11 mouse cellular contexts compared by ENCODE assay signal in genomic region chr8:11327298-11327697, GRCm38 (mm10). TPM values are rescaled to one million over a fixed set of nuclear protein-coding genes. Genes with fewer than 3 reads are reported as not detected.
DNase-seq lines count a peak whose midpoint lies in the region; ATAC-seq and TF ChIP-seq lines count a peak whose summit lies in the region.
"Had no signal": no experiment of that assay in that cellular context is flagged by ENCODE, and none has a peak within 500 bp of the region (broad histone marks: within the 10 kb centered on the region; RNA-seq: fewer than 3 reads in every experiment).

No protein-coding gene starts in this region.

- 12% methylated on average over 4 of the region's 4 CpGs for WGBS in heart, embryonic 12.5 days
- WGBS in heart, postnatal 0 days = 3% methylated on average over 4 of the region's 4 CpGs
- WGBS in stomach, postnatal 0 days = 30% methylated on average over 4 of the region's 4 CpGs

- no peaks in the 10 kb centered on the region for H3K36me3 ChIP-seq in heart, embryonic 12.5 days
- no peaks in the 10 kb centered on the region for H3K36me3 ChIP-seq in heart, postnatal 0 days (replicated peaks; ENCODE audit: control insufficient read depth, insufficient read depth, low read length)
- H3K36me3 ChIP-seq in stomach, postnatal 0 days (ENCODE audit: control insufficient read depth, insufficient read depth, low read length) = no peaks in the 10 kb centered on the region
- H3K36me3 ChIP-seq: forebrain, embryonic 12.5 days had no signal

- no peak overlapping the region for H3K9ac ChIP-seq in heart, embryonic 12.5 days
- H3K9ac ChIP-seq in heart, postnatal 0 days (replicated peaks; ENCODE audit: low read depth, low read length) = no peak overlapping the region
- H3K9ac ChIP-seq in stomach, postnatal 0 days (ENCODE audit: low read length) = no peak overlapping the region
- H3K9ac ChIP-seq: forebrain, embryonic 12.5 days had no signal

- no peak for TF ChIP-seq EP300 in heart, postnatal 0 days (IDR thresholded peaks at IDR 0.05; ENCODE audit: low read depth)
- TF ChIP-seq EP300 in stomach, postnatal 0 days (optimal IDR thresholded peaks at IDR 0.05) = peak; percentile 22

- ATAC-seq in heart, embryonic 12.5 days (ENCODE audit: insufficient number of reproducible peaks, low FRiP score) = no peak
- peak; percentile 42; the same call in 1 of the 2 replicates for ATAC-seq in heart, postnatal 0 days (ENCODE audit: insufficient read depth, low read depth)
- peak; percentile 82 for ATAC-seq in stomach, postnatal 0 days (ENCODE audit: low FRiP score, low TSS enrichment)
- no peak for ATAC-seq in monocyte, adult 5-6 weeks (replicated peaks; ENCODE audit: insufficient number of reproducible peaks, low FRiP score, low TSS enrichment, poor library complexity, severe bottlenecking)

- no peaks in the 10 kb centered on the region for H3K27me3 ChIP-seq in heart, embryonic 12.5 days (replicated peaks)
- no peaks in the 10 kb centered on the region for H3K27me3 ChIP-seq in heart, postnatal 0 days (ENCODE audit: control insufficient read depth, insufficient read depth, low read length)
- H3K27me3 ChIP-seq in stomach, postnatal 0 days (ENCODE audit: control insufficient read depth, insufficient read depth, low read length) = no peaks in the 10 kb centered on the region
- H3K27me3 ChIP-seq: forebrain, embryonic 12.5 days had no signal

- no peak overlapping the region for H3K4me2 ChIP-seq in heart, embryonic 12.5 days
- H3K4me2 ChIP-seq in heart, postnatal 0 days (ENCODE audit: low read depth, low read length) = no peak overlapping the region
- H3K4me2 ChIP-seq in stomach, postnatal 0 days (replicated peaks; ENCODE audit: low read depth) = no peak overlapping the region
- H3K4me2 ChIP-seq: forebrain, embryonic 12.5 days had no signal

- no peak overlapping the region for H3K4me3 ChIP-seq in heart, embryonic 12.5 days
- H3K4me3 ChIP-seq in heart, postnatal 0 days (ENCODE audit: low read depth, low read length) = no peak overlapping the region
- no peak overlapping the region for H3K4me3 ChIP-seq in stomach, postnatal 0 days (ENCODE audit: low read depth, low read length)
- H3K4me3 ChIP-seq: forebrain, embryonic 12.5 days; megakaryocyte, embryonic 14.5 days had no signal

- H3K9me3 ChIP-seq in heart, embryonic 12.5 days (replicated peaks) = no peaks in the 10 kb centered on the region
- H3K9me3 ChIP-seq in heart, postnatal 0 days (replicated peaks; ENCODE audit: control insufficient read depth, low read length) = no peaks in the 10 kb centered on the region
- no peaks in the 10 kb centered on the region for H3K9me3 ChIP-seq in stomach, postnatal 0 days (ENCODE audit: control insufficient read depth, low read length)
- H3K9me3 ChIP-seq: forebrain, embryonic 12.5 days; megakaryocyte, embryonic 14.5 days had no signal

- peaks cover 82% of the 10 kb centered on the region for H3K4me1 ChIP-seq in heart, embryonic 12.5 days (replicated peaks)
- H3K4me1 ChIP-seq in heart, postnatal 0 days (ENCODE audit: control insufficient read depth, insufficient read depth) = peaks cover 84% of the 10 kb centered on the region
- peaks cover 3% of the 10 kb centered on the region; the same call in 1 of the 2 replicates for H3K4me1 ChIP-seq in stomach, postnatal 0 days (replicated peaks; ENCODE audit: control insufficient read depth, insufficient read depth)
- H3K4me1 ChIP-seq: forebrain, embryonic 12.5 days had no signal

- DNase-seq in heart, postnatal 10 days = no peak
- DNase-seq in lung, postnatal 10 days = peak; percentile 29
- no peak for DNase-seq in lung, adult 18-20 months
- peak; percentile 65 for DNase-seq in heart, postnatal 0 days (ENCODE audit: low spot score)
- peak; percentile 29 for DNase-seq in stomach, postnatal 0 days (ENCODE audit: low spot score)
- DNase-seq in left cerebral cortex, adult 8-10 months (ENCODE audit: low spot score in 2 of 2) = no peak
- DNase-seq: cerebellum, postnatal 14 days had no signal

- intact Hi-C loops in heart, postnatal 10 days (cut with DNase I) = no loop called here

- H3K27ac ChIP-seq in heart, embryonic 12.5 days (ENCODE audit: poor library complexity, severe bottlenecking) = peak overlapping the region; percentile 83
- peak overlapping the region; percentile 71 for H3K27ac ChIP-seq in heart, postnatal 0 days (ENCODE audit: low read depth)
- H3K27ac ChIP-seq in stomach, postnatal 0 days (replicated peaks) = peak overlapping the region; percentile 66; the same call in 1 of the 2 replicates
- H3K27ac ChIP-seq: forebrain, embryonic 12.5 days had no signal

- no peak for TF ChIP-seq CTCF in heart, postnatal 0 days (IDR thresholded peaks at IDR 0.05; ENCODE audit: low read depth)
- no peak for TF ChIP-seq CTCF in stomach, postnatal 0 days (IDR thresholded peaks at IDR 0.05; ENCODE audit: low read depth)

RNA-seq across cellular contexts. Expression of gene Col4a1, which starts 14.7 kb away (rescaled TPM):
- polyA plus RNA-seq in heart, embryonic 12.5 days (2016; fragmentation: Nextera tagmentation; extraction: Ambion mirVana) = 240 and 249 TPM in 2 replicates
- total RNA-seq in heart, postnatal 10 days (2021) = 1,000 to 10,000 TPM; 1,260 to 1,378 TPM
- 921 and 1,061 TPM in 2 replicates for total RNA-seq in heart, postnatal 0 days (2014; rRNA removed; ENCODE audit: low replicate concordance)
- 163 and 191 TPM in 2 replicates for polyA plus RNA-seq in heart, postnatal 0 days (2015; fragmentation: Nextera tagmentation; extraction: Ambion mirVana)
- polyA plus RNA-seq in stomach, postnatal 0 days (2015; fragmentation: Nextera tagmentation; extraction: Ambion mirVana) = 96.3 and 99.0 TPM in 2 replicates
- 10 to 100 TPM; 24.5 to 35.0 (median 30.3) TPM for total RNA-seq in left cerebral cortex, adult 8-10 months (2022)
- total RNA-seq in monocyte, adult 5-6 weeks (2017) = 1.5 to 5.7 TPM (median 2.8 TPM) in 3 replicates

RNA-seq across cellular contexts. Expression of gene Col4a2, which starts 14.7 kb away (rescaled TPM):
- polyA plus RNA-seq in heart, embryonic 12.5 days (2016; fragmentation: Nextera tagmentation; extraction: Ambion mirVana) = 117 and 129 TPM in 2 replicates
- total RNA-seq in heart, postnatal 10 days (2021) = 100 to 1,000 TPM; 697 to 713 TPM
- total RNA-seq in heart, postnatal 0 days (2014; rRNA removed; ENCODE audit: low replicate concordance) = 315 and 329 TPM in 2 replicates
- polyA plus RNA-seq in heart, postnatal 0 days (2015; fragmentation: Nextera tagmentation; extraction: Ambion mirVana) = 87.7 and 98.5 TPM in 2 replicates
- polyA plus RNA-seq in stomach, postnatal 0 days (2015; fragmentation: Nextera tagmentation; extraction: Ambion mirVana) = 43.4 and 47.2 TPM in 2 replicates
- 10 to 100 TPM; 28.3 to 41.2 (median 29.8) TPM for total RNA-seq in left cerebral cortex, adult 8-10 months (2022)
- total RNA-seq in monocyte, adult 5-6 weeks (2017) = 1.7 to 5.2 TPM (median 3.4 TPM) in 3 replicates

Comparison
In these comparisons a context has a peak if more than half of its experiments do, and no peak if none do; other contexts are left out.
1. ATAC-seq: peak in heart, postnatal 0 days (single experiment) and stomach, postnatal 0 days (single experiment); none in heart, embryonic 12.5 days (single experiment) and monocyte, adult 5-6 weeks (single experiment).
2. DNase-seq: peak in lung, postnatal 10 days (single experiment), heart, postnatal 0 days (single experiment) and stomach, postnatal 0 days (single experiment); none in heart, postnatal 10 days (0 of 2), lung, adult 18-20 months (0 of 2) and left cerebral cortex, adult 8-10 months (0 of 2).
3. RNA of gene Col4a1, which starts 14.7 kb away (total RNA-seq): 1,260 to 1,378 TPM in heart, postnatal 10 days and 921 to 1,061 TPM in heart, postnatal 0 days; 24.5 to 35.0 TPM in left cerebral cortex, adult 8-10 months and 1.5 to 5.7 TPM in monocyte, adult 5-6 weeks; every median in the first group is over 10 times any median in the second.
4. Peak in every context shown above with its lines, with median percentiles within 50 percentile points of each other: H3K27ac ChIP-seq.